Mouse (Mus musculus) ES-Bruce4 (cell line): ENCODE results near the gene Iqcf3.

Source experiments
- CTCF ChIP-seq: IDR thresholded peaks from one replicate; pipeline ENCODE4 v1.8.1; 2011; ENCODE audit warnings: low read depth, low read length
- EP300 ChIP-seq: IDR thresholded peaks from 2 replicates; pipeline ENCODE4 v1.6.1; 2011; ENCODE audit warnings: low read depth, low read length; ENCODE audit not compliant: insufficient read depth
- POLR2A ChIP-seq: IDR thresholded peaks from one replicate; pipeline ENCODE4 v1.8.1; 2011; ENCODE audit warnings: low read length; ENCODE audit not compliant: insufficient read depth

- TF ChIP-seq EP300 (no peak), POLR2A (peak; percentile 46), CTCF (no peak)
Observed at GRCm38 (mm10) chr9:106464751-106465541, 96.5 kb downstream of the Iqcf3 start.
